Mouse (Mus musculus) embryonic facial prominence, embryonic 12.5 days (tissue): ENCODE results near the gene Mpzl2. TPM values are rescaled to one million over a fixed set of nuclear protein-coding genes. Genes with fewer than 3 reads are reported as not detected.
A peak's percentile ranks its signal among the peaks of the same experiment; 100 is the strongest.

Experiments used
- ATAC-seq: fragments of 200-750 bp; cut with Nextera tagmentation; 2 replicates; pipeline ENCODE4 v1.8.0; 2017; ENCODE audit not compliant: insufficient number of reproducible peaks, insufficient read depth, low FRiP score, low TSS enrichment
- H3K27ac ChIP-seq: fragments of 300-500 bp; sonication (generic); 2 replicates; pipeline ENCODE4 v1.5.1; 2016; ENCODE audit warnings: mild to moderate bottlenecking
- H3K27me3 ChIP-seq: fragments of 300-500 bp; sonication (generic); 2 replicates; pipeline ENCODE4 v1.6.1; 2016; ENCODE audit warnings: mild to moderate bottlenecking, moderate library complexity
- H3K36me3 ChIP-seq: fragments of 300-500 bp; sonication (generic); 2 replicates; pipeline ENCODE4 v1.6.1; 2016; ENCODE audit warnings: mild to moderate bottlenecking
- H3K4me1 ChIP-seq: fragments of 300-500 bp; sonication (generic); 2 replicates; pipeline ENCODE4 v1.6.1; 2016
- H3K4me2 ChIP-seq: fragments of 300-500 bp; sonication (generic); replicated peaks from 2 replicates; pipeline ENCODE4 v1.6.1; 2016; ENCODE audit warnings: mild to moderate bottlenecking, moderate library complexity
- H3K4me3 ChIP-seq: fragments of 300-500 bp; sonication (generic); 2 replicates; pipeline ENCODE4 v1.5.1; 2016; ENCODE audit warnings: mild to moderate bottlenecking
- H3K9ac ChIP-seq: fragments of 300-500 bp; sonication (generic); 2 replicates; pipeline ENCODE4 v1.6.1; 2016; ENCODE audit warnings: mild to moderate bottlenecking, moderate library complexity
- H3K9me3 ChIP-seq: fragments of 300-500 bp; sonication (generic); 2 replicates; pipeline ENCODE4 v1.6.1; 2016; ENCODE audit warnings: mild to moderate bottlenecking, moderate library complexity
- WGBS: fragments of 180-500 bp; shearing (Covaris S2); methylation state at CpG from one replicate; pipeline ENCODE4 v1.1.7; 2016; 5-methylcytosine and 5-hydroxymethylcytosine counted together
- polyA plus RNA-seq: library from polyadenylated mRNA; unstranded; fragments of >200 nt; fragmentation: Nextera tagmentation; extraction: Ambion mirVana; gene quantifications from 2 replicates; pipeline ENCODE4 v1.2.1, GENCODE M21; 2016

Mpzl2 gene
- 8.8 and 11.3 TPM in 2 replicates for polyA plus RNA-seq

DNA sequence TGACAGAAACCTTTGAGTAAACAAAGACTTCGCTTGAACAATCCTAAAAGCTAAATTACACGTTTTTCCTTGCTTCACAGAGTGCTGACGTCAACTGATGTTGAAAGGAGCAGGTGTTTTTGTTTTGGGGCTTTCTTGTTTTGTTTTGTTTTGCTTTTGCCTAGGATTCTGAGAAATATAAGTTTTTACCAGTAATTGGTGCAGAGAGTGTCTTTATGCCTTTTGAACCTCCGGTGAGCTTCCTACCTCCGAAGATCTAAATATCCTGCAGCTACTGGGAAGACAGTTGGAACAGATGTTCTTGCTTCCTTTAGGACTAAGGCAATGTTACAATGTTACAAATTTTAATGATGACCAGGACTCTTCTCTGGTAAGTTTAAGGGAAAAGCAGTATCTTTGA lies at the start of gene Mpzl2:
Gene Mpzl2 (plus strand): TSS at position 301 of the 400 bp plus-strand sequence.
- Histone ChIP-seq H3K4me3 (no peak within 1 kb of the TSS), H3K4me2 (peak within 1 kb of the TSS; percentile 31; the same call in 1 of the 2 replicates), H3K9ac (no peak within 1 kb of the TSS), H3K4me1 (peaks cover 28% of the 10 kb centered on the region), H3K9me3 (no peaks in the 10 kb centered on the region), H3K27me3 (peaks cover 52% of the 10 kb centered on the region), H3K36me3 (no peaks in the 10 kb centered on the region), H3K27ac (no peak within 1 kb of the TSS)
- no peak for ATAC-seq
- WGBS, result 56% methylated on average over 5 of the region's 5 CpGs

- ATAC-seq, result no peak
- 75% methylated on average over 2 of the region's 2 CpGs for WGBS
- H3K4me1 ChIP-seq, result no peaks in the 10 kb centered on the region
These were observed 47.8 kb upstream of the Mpzl2 start for GRCm38 (mm10) chr9:44991821-44992220.

GRCm38 (mm10) chr9:44992271-44992670 lies 47.3 kb upstream of the Mpzl2 start:
- Histone ChIP-seq H3K4me2 (no peak overlapping the region), H3K9me3 (no peaks in the 10 kb centered on the region), H3K36me3 (no peaks in the 10 kb centered on the region), H3K9ac (no peak overlapping the region), H3K4me3 (no peak overlapping the region), H3K4me1 (no peaks in the 10 kb centered on the region), H3K27me3 (no peaks in the 10 kb centered on the region), H3K27ac (no peak overlapping the region)
- no peak for ATAC-seq

More at GRCm38 (mm10) chr9:44991821-44992220, 47.8 kb upstream of the Mpzl2 start:
- H3K36me3 ChIP-seq, result no peaks in the 10 kb centered on the region
- H3K27ac ChIP-seq, result no peak overlapping the region
- no peak overlapping the region for H3K4me3 ChIP-seq
- no peak overlapping the region for H3K9ac ChIP-seq
- H3K27me3 ChIP-seq, result no peaks in the 10 kb centered on the region
- H3K4me2 ChIP-seq, result no peak overlapping the region
- H3K9me3 ChIP-seq, result no peaks in the 10 kb centered on the region

DNA sequence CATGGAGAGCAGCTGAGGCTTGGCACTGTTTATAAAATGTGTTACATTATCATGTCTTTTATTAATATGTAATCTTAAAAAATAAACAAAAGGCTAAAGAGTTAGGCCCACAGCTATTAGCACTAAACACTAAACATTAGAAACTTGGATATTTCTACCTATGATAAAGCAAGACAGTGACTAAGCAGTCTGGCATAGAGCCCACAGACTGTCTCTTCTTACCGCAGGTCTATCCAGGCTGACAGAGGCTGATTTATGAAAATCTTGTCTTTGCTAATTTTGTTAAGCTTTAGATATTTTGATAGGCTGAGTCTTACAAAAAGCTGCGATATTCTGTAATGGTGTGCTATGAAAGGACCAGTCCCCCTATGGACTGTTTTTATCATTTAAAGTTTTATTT lies 46.3 kb upstream of the Mpzl2 start:
- no peak overlapping the region for H3K4me3 ChIP-seq
- no peaks in the 10 kb centered on the region for H3K36me3 ChIP-seq
- WGBS, result 97% methylated on average over 2 of the region's 2 CpGs
- ATAC-seq, result no peak
- H3K4me1 ChIP-seq, result no peaks in the 10 kb centered on the region
- H3K4me2 ChIP-seq, result no peak overlapping the region
- H3K9me3 ChIP-seq, result no peaks in the 10 kb centered on the region
- no peaks in the 10 kb centered on the region for H3K27me3 ChIP-seq
- H3K9ac ChIP-seq, result no peak overlapping the region
- H3K27ac ChIP-seq, result no peak overlapping the region

- no peak for ATAC-seq
- 72% methylated on average over 4 of the region's 4 CpGs for WGBS
- Histone ChIP-seq H3K36me3 (no peaks in the 10 kb centered on the region), H3K4me1 (no peaks in the 10 kb centered on the region), H3K4me3 (no peak overlapping the region), H3K9ac (no peak overlapping the region), H3K27ac (no peak overlapping the region), H3K9me3 (no peaks in the 10 kb centered on the region), H3K27me3 (no peaks in the 10 kb centered on the region), H3K4me2 (no peak overlapping the region)
These were observed 44.6 kb upstream of the Mpzl2 start for GRCm38 (mm10) chr9:44994962-44995361.

DNA sequence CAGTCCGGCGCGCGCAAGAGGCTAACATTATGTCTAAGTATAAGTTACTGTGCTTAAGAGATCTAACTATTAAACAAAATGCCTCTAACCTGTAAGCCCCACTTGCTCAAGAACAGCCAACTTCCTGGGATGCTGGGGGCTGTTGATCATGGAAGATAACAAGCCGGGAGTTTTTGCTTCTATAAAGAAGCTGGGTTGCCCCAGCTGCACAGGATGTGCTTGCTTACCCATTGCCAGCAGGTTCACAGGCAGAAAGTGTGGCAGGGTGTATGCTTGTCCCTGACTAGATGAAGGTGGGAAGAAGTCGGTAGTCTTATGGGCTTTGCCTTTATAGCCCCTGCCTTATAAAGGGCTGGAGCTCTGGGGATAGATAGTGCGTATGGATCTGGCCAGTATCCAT lies 43.0 kb upstream of the Mpzl2 start:
- WGBS, result 93% methylated on average over 7 of the region's 7 CpGs
- Histone ChIP-seq H3K9ac (no peak overlapping the region), H3K27ac (no peak overlapping the region), H3K27me3 (no peaks in the 10 kb centered on the region), H3K4me1 (no peaks in the 10 kb centered on the region), H3K4me3 (no peak overlapping the region), H3K4me2 (no peak overlapping the region), H3K36me3 (no peaks in the 10 kb centered on the region), H3K9me3 (no peaks in the 10 kb centered on the region)
- ATAC-seq, result no peak

- no peak overlapping the region for H3K9ac ChIP-seq
- H3K36me3 ChIP-seq, result no peaks in the 10 kb centered on the region
- 68% methylated on average over 11 of the region's 11 CpGs for whole genome bisulfite sequencing
- H3K4me2 ChIP-seq, result no peak overlapping the region
- no peak overlapping the region for H3K27ac ChIP-seq
- no peaks in the 10 kb centered on the region for H3K9me3 ChIP-seq
- H3K27me3 ChIP-seq, result no peaks in the 10 kb centered on the region
- ATAC-seq, result no peak
- no peak overlapping the region for H3K4me3 ChIP-seq
- H3K4me1 ChIP-seq, result no peaks in the 10 kb centered on the region
These were observed 41.5 kb upstream of the Mpzl2 start for GRCm38 (mm10) chr9:44998138-44998537.

DNA sequence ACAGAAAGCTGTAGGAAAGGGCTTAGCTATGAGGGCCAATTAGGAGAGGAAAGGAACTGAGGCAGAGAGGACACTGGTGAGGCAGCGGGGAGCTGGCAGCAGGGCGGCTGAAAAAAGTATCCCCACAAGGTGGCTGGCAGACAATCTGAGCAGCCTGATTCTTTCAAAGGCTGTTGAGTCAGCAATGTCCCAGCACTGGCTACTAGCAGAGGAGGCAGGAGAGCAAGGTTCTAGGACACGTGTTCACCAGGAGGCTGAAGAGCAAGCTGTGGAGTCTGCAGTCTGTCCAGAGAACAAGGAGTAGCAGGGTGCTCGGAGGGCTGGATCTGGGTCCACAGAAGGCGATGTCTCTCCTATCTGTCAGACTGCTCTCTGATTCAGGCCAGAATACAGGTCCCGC lies 40.4 kb upstream of the Mpzl2 start:
- WGBS, result 63% methylated on average over 6 of the region's 6 CpGs
- no peak for ATAC-seq
- H3K36me3 ChIP-seq, result no peaks in the 10 kb centered on the region
- no peaks in the 10 kb centered on the region for H3K4me1 ChIP-seq
- no peak overlapping the region for H3K4me2 ChIP-seq
- H3K27ac ChIP-seq, result no peak overlapping the region
- H3K9ac ChIP-seq, result no peak overlapping the region
- no peak overlapping the region for H3K4me3 ChIP-seq
- H3K27me3 ChIP-seq, result no peaks in the 10 kb centered on the region
- no peaks in the 10 kb centered on the region for H3K9me3 ChIP-seq

- no peak for ATAC-seq
- 75% methylated on average over 5 of the region's 5 CpGs for WGBS
- no peaks in the 10 kb centered on the region for H3K27me3 ChIP-seq
These were observed 39.8 kb upstream of the Mpzl2 start for GRCm38 (mm10) chr9:44999776-45000175.

DNA sequence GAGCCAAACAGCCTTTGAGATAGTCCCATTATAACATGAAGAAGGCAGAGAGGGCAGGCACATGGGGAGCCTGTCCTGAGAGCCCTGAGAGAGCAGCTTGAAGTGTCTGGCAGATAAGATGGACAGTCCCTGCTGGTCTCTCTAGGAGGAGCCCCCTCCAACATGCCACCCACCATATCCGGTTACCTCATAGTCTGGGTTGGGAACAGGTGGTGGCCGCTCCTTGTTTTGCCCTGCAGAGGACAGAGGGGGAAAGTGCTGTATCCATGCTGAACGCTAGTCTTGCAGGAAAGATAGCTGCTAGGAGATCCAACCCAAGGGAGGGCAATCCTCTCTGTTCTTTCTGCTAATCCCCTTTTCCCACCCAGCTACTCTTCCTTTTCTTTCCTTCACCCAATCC lies 39.4 kb upstream of the Mpzl2 start:
- H3K4me2 ChIP-seq, result no peak overlapping the region
- H3K27ac ChIP-seq, result no peak overlapping the region
- no peak overlapping the region for H3K9ac ChIP-seq
- no peaks in the 10 kb centered on the region for H3K9me3 ChIP-seq
- no peak overlapping the region for H3K4me3 ChIP-seq
- 72% methylated on average over 3 of the region's 3 CpGs for WGBS
- no peaks in the 10 kb centered on the region for H3K27me3 ChIP-seq
- no peak for ATAC-seq
- H3K4me1 ChIP-seq, result no peaks in the 10 kb centered on the region
- no peaks in the 10 kb centered on the region for H3K36me3 ChIP-seq

More at GRCm38 (mm10) chr9:44999776-45000175, 39.8 kb upstream of the Mpzl2 start:
- H3K27ac ChIP-seq, result no peak overlapping the region
- H3K9ac ChIP-seq, result no peak overlapping the region
- no peaks in the 10 kb centered on the region for H3K4me1 ChIP-seq
- no peak overlapping the region for H3K4me2 ChIP-seq
- no peaks in the 10 kb centered on the region for H3K9me3 ChIP-seq
- H3K4me3 ChIP-seq, result no peak overlapping the region
- H3K36me3 ChIP-seq, result no peaks in the 10 kb centered on the region

GRCm38 (mm10) chr9:45007404-45007803 lies 32.2 kb upstream of the Mpzl2 start:
- Histone ChIP-seq H3K9me3 (no peaks in the 10 kb centered on the region), H3K36me3 (no peaks in the 10 kb centered on the region), H3K4me2 (no peak overlapping the region), H3K27ac (no peak overlapping the region), H3K9ac (no peak overlapping the region), H3K27me3 (peaks cover 4% of the 10 kb centered on the region; the same call in 1 of the 2 replicates), H3K4me1 (no peaks in the 10 kb centered on the region), H3K4me3 (no peak overlapping the region)
- ATAC-seq, result no peak
- 74% methylated on average over 12 of the region's 12 CpGs for WGBS

DNA sequence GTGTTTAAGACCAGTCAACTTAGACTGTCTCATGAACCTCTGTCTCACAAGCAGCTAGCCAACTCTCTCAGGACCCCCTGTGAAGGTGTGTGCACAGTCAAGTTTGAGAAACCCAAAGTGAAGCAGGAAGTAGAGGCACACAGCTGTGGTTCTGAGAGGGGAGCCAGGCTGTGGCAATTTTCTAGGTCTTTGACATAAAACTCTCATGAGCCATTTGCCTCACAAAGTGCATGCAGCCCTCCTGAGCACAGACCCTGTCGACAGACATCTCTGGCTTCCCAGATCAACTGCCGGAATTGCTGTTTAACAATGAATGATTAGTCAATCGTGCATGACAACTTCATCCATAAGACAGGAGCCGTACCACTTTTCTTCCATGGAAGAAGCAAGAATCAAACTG lies 31.3 kb upstream of the Mpzl2 start:
- Histone ChIP-seq H3K27ac (no peak overlapping the region), H3K4me3 (no peak overlapping the region), H3K9ac (no peak overlapping the region), H3K4me1 (no peaks in the 10 kb centered on the region), H3K27me3 (peaks cover 4% of the 10 kb centered on the region; the same call in 1 of the 2 replicates), H3K4me2 (no peak overlapping the region), H3K9me3 (no peaks in the 10 kb centered on the region), H3K36me3 (no peaks in the 10 kb centered on the region)
- ATAC-seq, result no peak
- 79% methylated on average over 4 of the region's 4 CpGs for WGBS
